Mouse (Mus musculus): ENCODE results near the gene Cenph. TPM values are rescaled to one million over a fixed set of nuclear protein-coding genes. Genes with fewer than 3 reads are reported as not detected.

Cenph gene
- polyA plus RNA-seq, 1 experiment from 2014 or later, result 49.7 TPM

- Histone ChIP-seq H3K4me2 (replicated peaks; ENCODE audit: low read depth, low read length) (no peak overlapping the region), H3K27me3 (ENCODE audit: control insufficient read depth, insufficient read depth, low read length) (no peaks in the 10 kb centered on the region), H3K4me3 (ENCODE audit: low read length) (no peak overlapping the region), H3K9me3 (ENCODE audit: control insufficient read depth, low read length) (no peaks in the 10 kb centered on the region), H3K9ac (ENCODE audit: low read depth, low read length) (no peak overlapping the region), H3K36me3 (ENCODE audit: control insufficient read depth, insufficient read depth, low read length) (peaks cover 77% of the 10 kb centered on the region), H3K27ac (ENCODE audit: low read depth, low read length) (no peak overlapping the region), H3K4me1 (ENCODE audit: control insufficient read depth, insufficient read depth, low read length) (no peaks in the 10 kb centered on the region)
- WGBS, result 89% methylated on average over 6 of the region's 6 CpGs
- ATAC-seq (ENCODE audit: low FRiP score, low TSS enrichment), result no peak
These were observed 60.2 kb downstream of the Cenph start for GRCm38 (mm10) chr13:100715467-100715866.

Other genes with a start within 250 kb of the Cenph start
- gene Ocln, start 223.2 kb downstream of the Cenph start, polyA plus RNA-seq (2014; fragmentation: Nextera tagmentation; extraction: Ambion mirVana), result 15.8 and 32.7 TPM in 2 replicates
- gene Marveld2, start 158.9 kb downstream of the Cenph start, polyA plus RNA-seq (2014; fragmentation: Nextera tagmentation; extraction: Ambion mirVana), result 12.1 and 18.3 TPM in 2 replicates
- gene Ak6, start 124.9 kb downstream of the Cenph start, polyA plus RNA-seq (2014; fragmentation: Nextera tagmentation; extraction: Ambion mirVana), result 316 and 390 TPM in 2 replicates
- gene Rad17, start 124.8 kb downstream of the Cenph start, polyA plus RNA-seq (2014; fragmentation: Nextera tagmentation; extraction: Ambion mirVana), result 22.2 and 26.3 TPM in 2 replicates
- 16.7 and 20.4 TPM in 2 replicates for gene Taf9, start 124.3 kb downstream of the Cenph start, polyA plus RNA-seq (2014; fragmentation: Nextera tagmentation; extraction: Ambion mirVana)
- 5.5 and 6.8 TPM in 2 replicates for gene Ccdc125, start 106.2 kb downstream of the Cenph start, polyA plus RNA-seq (2014; fragmentation: Nextera tagmentation; extraction: Ambion mirVana)
- gene Cdk7, start 45.0 kb downstream of the Cenph start, polyA plus RNA-seq (2014; fragmentation: Nextera tagmentation; extraction: Ambion mirVana), result 111 and 112 TPM in 2 replicates
- 171 and 182 TPM in 2 replicates for gene Mrps36, start 31.2 kb downstream of the Cenph start, polyA plus RNA-seq (2014; fragmentation: Nextera tagmentation; extraction: Ambion mirVana)
- 289 and 315 TPM in 2 replicates for gene Ccnb1, start 10.7 kb upstream of the Cenph start, polyA plus RNA-seq (2014; fragmentation: Nextera tagmentation; extraction: Ambion mirVana)
- gene Slc30a5, start 57.5 kb upstream of the Cenph start, polyA plus RNA-seq (2014; fragmentation: Nextera tagmentation; extraction: Ambion mirVana), result 33.9 and 65.9 TPM in 2 replicates